ENCODE assay signal across 15 mouse cellular contexts in the genomic region with DNA sequence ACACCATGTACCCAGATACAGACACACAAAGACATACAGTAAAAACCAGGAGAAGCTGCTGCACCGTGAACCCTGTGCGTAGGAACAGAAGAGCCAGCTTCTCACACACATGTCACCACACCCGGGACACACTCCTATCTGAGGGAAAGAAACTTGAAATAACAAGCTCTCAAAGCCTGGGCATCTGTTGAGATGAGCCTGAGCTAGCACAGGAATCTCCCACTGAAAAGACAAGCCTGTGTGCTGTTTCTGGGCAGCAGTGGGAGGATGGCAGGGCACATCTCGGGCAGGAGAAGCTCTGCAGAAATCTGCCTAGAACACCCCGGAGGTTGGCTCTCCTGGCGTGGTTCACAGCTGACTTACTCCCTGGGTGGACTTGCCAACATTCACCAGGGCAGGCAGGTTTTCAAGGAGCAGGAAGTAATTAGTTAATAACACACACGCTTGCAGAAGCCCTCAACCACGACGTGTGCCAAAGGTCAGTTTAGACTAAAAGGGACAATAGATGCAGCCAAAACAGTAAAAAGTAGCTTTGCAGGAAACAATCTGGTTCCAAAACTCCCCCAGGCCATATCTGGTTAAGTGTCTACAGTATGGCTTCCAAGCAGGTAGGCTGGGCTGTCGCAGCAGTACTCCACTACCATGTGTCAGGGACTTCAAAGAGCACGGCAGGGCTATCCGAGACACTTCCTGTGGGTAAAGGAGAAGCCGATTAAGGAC.
A peak's percentile ranks its signal among the peaks of the same experiment; 100 is the strongest.
DNase-seq lines count a peak whose midpoint lies in the region; ATAC-seq and TF ChIP-seq lines count a peak whose summit lies in the region.
"Had no signal": no experiment of that assay in that cellular context is flagged by ENCODE, and none has a peak within 500 bp of the region (broad histone marks: within the 10 kb centered on the region; RNA-seq: fewer than 3 reads in every experiment).

No protein-coding gene starts in this region.

- WGBS in kidney, embryonic 16.5 days: 40% methylated on average over 13 of the region's 13 CpGs

- H3K4me1 ChIP-seq in testis, adult 2 months (ENCODE audit: control insufficient read depth, insufficient read depth, low read length): no peaks in the 10 kb centered on the region
- peaks cover 11% of the 10 kb centered on the region for H3K4me1 ChIP-seq in kidney, embryonic 16.5 days (ENCODE audit: insufficient read depth, low read length)
- H3K4me1 ChIP-seq: embryonic facial prominence, embryonic 13.5 days; midbrain, embryonic 15.5 days had no signal

- peak; percentile 41 to 57 for DNase-seq in frontal cortex, adult 2 months (ENCODE audit: extremely low spot score in 1 of 2, low spot score in 1 of 2)
- DNase-seq in frontal cortex, postnatal 14 days (ENCODE audit: low spot score in 2 of 2): no peak
- DNase-seq in testis, postnatal 14 days (ENCODE audit: low spot score): no peak
- DNase-seq in gastrocnemius, postnatal 10 days: no peak
- no peak for DNase-seq in c-Kit-positive CD71-positive TER-119-positive erythroid progenitor cells, embryonic 14.5 days (ENCODE audit: low spot score)
- no peak for DNase-seq in urinary bladder, postnatal 36 days (ENCODE audit: low spot score in 2 of 2)
- DNase-seq: cerebellum, postnatal 25 days; heart, postnatal 14 days; retina, postnatal 1 day; thymus, adult 2 months had no signal

- H3K4me2 ChIP-seq in kidney, embryonic 16.5 days (replicated peaks; ENCODE audit: low read depth, low read length): no peak overlapping the region
- H3K4me2 ChIP-seq: embryonic facial prominence, embryonic 13.5 days; midbrain, embryonic 15.5 days had no signal

- H3K9ac ChIP-seq in kidney, embryonic 16.5 days (replicated peaks; ENCODE audit: low read length): no peak overlapping the region
- H3K9ac ChIP-seq: embryonic facial prominence, embryonic 13.5 days; midbrain, embryonic 15.5 days had no signal

- H3K27ac ChIP-seq in testis, adult 2 months (ENCODE audit: control insufficient read depth, insufficient read depth, low read depth, low read length): peak overlapping the region; percentile 15; the same call in 1 of the 2 replicates
- H3K27ac ChIP-seq in kidney, embryonic 16.5 days (ENCODE audit: low read length): no peak overlapping the region
- H3K27ac ChIP-seq: embryonic facial prominence, embryonic 13.5 days; midbrain, embryonic 15.5 days had no signal

- H3K4me3 ChIP-seq in testis, adult 2 months (ENCODE audit: control insufficient read depth, low read depth, low read length): peak overlapping the region; percentile 80
- no peak overlapping the region for H3K4me3 ChIP-seq in kidney, embryonic 16.5 days (ENCODE audit: low read length)
- H3K4me3 ChIP-seq: embryonic facial prominence, embryonic 13.5 days; midbrain, embryonic 15.5 days had no signal

- H3K27me3 ChIP-seq in testis, adult 2 months (ENCODE audit: control insufficient read depth, insufficient read depth, low read length): no peaks in the 10 kb centered on the region
- H3K27me3 ChIP-seq in kidney, embryonic 16.5 days (ENCODE audit: insufficient read depth, low read length): no peaks in the 10 kb centered on the region
- H3K27me3 ChIP-seq: embryonic facial prominence, embryonic 13.5 days; midbrain, embryonic 15.5 days had no signal

- no peaks in the 10 kb centered on the region for H3K36me3 ChIP-seq in testis, adult 2 months (ENCODE audit: control insufficient read depth, insufficient read depth, low read length)
- no peaks in the 10 kb centered on the region for H3K36me3 ChIP-seq in kidney, embryonic 16.5 days (ENCODE audit: insufficient read depth, low read length)
- H3K36me3 ChIP-seq: midbrain, embryonic 15.5 days had no signal

- peak; percentile 44; the same call in 1 of the 2 replicates for ATAC-seq in kidney, embryonic 16.5 days (ENCODE audit: low FRiP score, low TSS enrichment)
- ATAC-seq: forebrain, embryonic 14.5 days; midbrain, embryonic 15.5 days had no signal

- TF ChIP-seq POLR2A in testis, adult 2 months (IDR thresholded peaks at IDR 0.05; ENCODE audit: control insufficient read depth, low read depth, low read length): no peak

- H3K9me3 ChIP-seq in kidney, embryonic 16.5 days (ENCODE audit: low read length): no peaks in the 10 kb centered on the region
- H3K9me3 ChIP-seq: embryonic facial prominence, embryonic 13.5 days; midbrain, embryonic 15.5 days had no signal

- no peak for TF ChIP-seq CTCF in testis, adult 2 months (IDR thresholded peaks at IDR 0.05; ENCODE audit: control insufficient read depth, insufficient read depth, insufficient replicate concordance, low read depth, low read length)

Comparison
In these comparisons a context has a peak if more than half of its experiments do, and no peak if none do; other contexts are left out.
1. DNase-seq: peak in frontal cortex, adult 2 months (2 of 2); none in frontal cortex, postnatal 14 days (0 of 2), testis, postnatal 14 days (single experiment), gastrocnemius, postnatal 10 days (single experiment), c-Kit-positive CD71-positive TER-119-positive erythroid progenitor cells, embryonic 14.5 days (single experiment) and urinary bladder, postnatal 36 days (0 of 2).